8 mouse cellular contexts compared by ENCODE assay signal in genomic region chr15:79952504-79953231, GRCm38 (mm10). TPM values are rescaled to one million over a fixed set of nuclear protein-coding genes. Genes with fewer than 3 reads are reported as not detected.
A peak's percentile ranks its signal among the peaks of the same experiment; 100 is the strongest.
DNase-seq lines count a peak whose midpoint lies in the region; ATAC-seq lines count a peak whose summit lies in the region.

No protein-coding gene starts in this region.

- H3K9me3 ChIP-seq in hindbrain, embryonic 14.5 days (ENCODE audit: control insufficient read depth, low read length) = no peaks in the 10 kb centered on the region
- no peaks in the 10 kb centered on the region for H3K9me3 ChIP-seq in hindbrain, embryonic 16.5 days (ENCODE audit: control insufficient read depth, low read length)
- H3K9me3 ChIP-seq in embryonic facial prominence, embryonic 10.5 days = no peaks in the 10 kb centered on the region
- no peaks in the 10 kb centered on the region for H3K9me3 ChIP-seq in kidney, embryonic 14.5 days (ENCODE audit: control insufficient read depth, low read length)

- no peaks in the 10 kb centered on the region for H3K36me3 ChIP-seq in hindbrain, embryonic 14.5 days (replicated peaks; ENCODE audit: control insufficient read depth, insufficient read depth)
- no peaks in the 10 kb centered on the region for H3K36me3 ChIP-seq in hindbrain, embryonic 16.5 days (ENCODE audit: control insufficient read depth, insufficient read depth, low read length)
- no peaks in the 10 kb centered on the region for H3K36me3 ChIP-seq in embryonic facial prominence, embryonic 10.5 days (replicated peaks)
- H3K36me3 ChIP-seq in kidney, embryonic 14.5 days (ENCODE audit: control insufficient read depth, insufficient read depth, low read length) = no peaks in the 10 kb centered on the region

- no peak for DNase-seq in hindbrain, embryonic 14.5 days (ENCODE audit: low spot score)
- DNase-seq in embryonic facial prominence, embryonic 10.5 days (ENCODE audit: low spot score) = no peak
- peak; percentile 46 for DNase-seq in naive thymus-derived CD4-positive, alpha-beta T cell, adult 2 months (ENCODE audit: low read depth)
- DNase-seq in spleen, postnatal 36 days (ENCODE audit: low spot score in 2 of 2) = no peak
- DNase-seq in urinary bladder, adult 2 months (ENCODE audit: low spot score) = no peak

- ATAC-seq in hindbrain, embryonic 14.5 days (ENCODE audit: low FRiP score) = no peak
- no peak for ATAC-seq in hindbrain, embryonic 16.5 days
- ATAC-seq in kidney, embryonic 14.5 days (ENCODE audit: low FRiP score, low TSS enrichment) = 0 out of 2 replicates have a peak, but pooled peaks have one; percentile 1
- no peak for ATAC-seq in activated CD4-positive, CD25-positive, alpha-beta regulatory T cell, adult 4 months

- peaks cover 20% of the 10 kb centered on the region for H3K4me1 ChIP-seq in hindbrain, embryonic 14.5 days (replicated peaks; ENCODE audit: control insufficient read depth, insufficient read depth, low read length)
- peaks cover 23% of the 10 kb centered on the region for H3K4me1 ChIP-seq in hindbrain, embryonic 16.5 days (ENCODE audit: control insufficient read depth, insufficient read depth, low read depth, low read length)
- peaks cover 44% of the 10 kb centered on the region for H3K4me1 ChIP-seq in embryonic facial prominence, embryonic 10.5 days
- peaks cover 28% of the 10 kb centered on the region for H3K4me1 ChIP-seq in kidney, embryonic 14.5 days (ENCODE audit: control insufficient read depth, insufficient read depth, low read length)

- 0 out of 2 replicates have a peak overlapping the region, but pooled peaks have one; percentile 8 for H3K27ac ChIP-seq in hindbrain, embryonic 14.5 days
- no peak overlapping the region for H3K27ac ChIP-seq in hindbrain, embryonic 16.5 days (ENCODE audit: low read depth, low read length)
- H3K27ac ChIP-seq in embryonic facial prominence, embryonic 10.5 days (replicated peaks) = peak overlapping the region; percentile 83
- no peak overlapping the region; the same call in 1 of the 2 replicates for H3K27ac ChIP-seq in kidney, embryonic 14.5 days (ENCODE audit: low read depth, low read length)

- WGBS in hindbrain, embryonic 14.5 days = 54% methylated on average over 11 of the region's 11 CpGs
- 46% methylated on average over 11 of the region's 11 CpGs for WGBS in hindbrain, embryonic 16.5 days
- WGBS in embryonic facial prominence, embryonic 10.5 days = 50% methylated on average over 11 of the region's 11 CpGs
- 48% methylated on average over 11 of the region's 11 CpGs for WGBS in kidney, embryonic 14.5 days

- H3K4me2 ChIP-seq in hindbrain, embryonic 14.5 days (replicated peaks) = no peak overlapping the region
- no peak overlapping the region for H3K4me2 ChIP-seq in hindbrain, embryonic 16.5 days (ENCODE audit: low read length)
- no peak overlapping the region for H3K4me2 ChIP-seq in kidney, embryonic 14.5 days (replicated peaks; ENCODE audit: low read depth, low read length)

- H3K9ac ChIP-seq in hindbrain, embryonic 14.5 days = no peak overlapping the region
- H3K9ac ChIP-seq in hindbrain, embryonic 16.5 days (ENCODE audit: low read depth, low read length) = no peak overlapping the region
- H3K9ac ChIP-seq in kidney, embryonic 14.5 days (ENCODE audit: low read depth, low read length) = no peak overlapping the region

- H3K27me3 ChIP-seq in hindbrain, embryonic 14.5 days (ENCODE audit: control insufficient read depth, insufficient read depth, low read length) = no peaks in the 10 kb centered on the region
- no peaks in the 10 kb centered on the region for H3K27me3 ChIP-seq in hindbrain, embryonic 16.5 days (replicated peaks; ENCODE audit: control insufficient read depth, insufficient read depth, low read length)
- H3K27me3 ChIP-seq in embryonic facial prominence, embryonic 10.5 days (replicated peaks; ENCODE audit: low read depth, poor library complexity, severe bottlenecking) = no peaks in the 10 kb centered on the region
- H3K27me3 ChIP-seq in kidney, embryonic 14.5 days (ENCODE audit: control insufficient read depth, insufficient read depth, low read length) = no peaks in the 10 kb centered on the region

- no peak overlapping the region for H3K4me3 ChIP-seq in hindbrain, embryonic 14.5 days (replicated peaks; ENCODE audit: low read length)
- H3K4me3 ChIP-seq in hindbrain, embryonic 16.5 days (ENCODE audit: low read length) = no peak overlapping the region
- no peak overlapping the region for H3K4me3 ChIP-seq in embryonic facial prominence, embryonic 10.5 days
- H3K4me3 ChIP-seq in kidney, embryonic 14.5 days (ENCODE audit: low read length) = no peak overlapping the region

RNA-seq across cellular contexts. Expression of gene Cbx7, which starts 18.3 kb away (rescaled TPM):
- polyA plus RNA-seq in hindbrain, embryonic 14.5 days (2014; fragmentation: Nextera tagmentation; extraction: Ambion mirVana) = 3.2 and 4.0 TPM in 2 replicates
- polyA plus RNA-seq in hindbrain, embryonic 16.5 days (2015; fragmentation: Nextera tagmentation; extraction: Ambion mirVana) = 4.7 and 5.2 TPM in 2 replicates
- polyA plus RNA-seq in embryonic facial prominence, embryonic 10.5 days (2016; fragmentation: Nextera tagmentation; extraction: Ambion mirVana) = 2.1 and 2.4 TPM in 2 replicates
- polyA plus RNA-seq in kidney, embryonic 14.5 days (2014; fragmentation: Nextera tagmentation; extraction: Ambion mirVana) = 1.5 and 2.0 TPM in 2 replicates
- polyA plus RNA-seq in activated CD4-positive, CD25-positive, alpha-beta regulatory T cell, adult 4 months (2017; shearing (Covaris generic)) = 10 to 100 TPM; 21.9 to 30.3 TPM
- polyA plus RNA-seq in urinary bladder, adult 2 months (2012; rRNA removed) = 57.3 and 57.6 TPM in 2 replicates

Comparison
In these comparisons a context has a peak if more than half of its experiments do, and no peak if none do; other contexts are left out.
1. H3K27ac ChIP-seq: peak in hindbrain, embryonic 14.5 days (single experiment) and embryonic facial prominence, embryonic 10.5 days (single experiment); none in hindbrain, embryonic 16.5 days (single experiment) and kidney, embryonic 14.5 days (single experiment).